Mouse (Mus musculus): ENCODE results near the gene Jmjd1c. TPM values are rescaled to one million over a fixed set of nuclear protein-coding genes. Genes with fewer than 3 reads are reported as not detected.

Jmjd1c gene
- 491 to 539 TPM (median 498 TPM) in 4 replicates for total RNA-seq (2023)

GRCm38 (mm10) chr10:67095798-67096620 is at the start of gene Jmjd1c:
Gene Jmjd1c (plus strand): TSS chr10:67096125.

DNA sequence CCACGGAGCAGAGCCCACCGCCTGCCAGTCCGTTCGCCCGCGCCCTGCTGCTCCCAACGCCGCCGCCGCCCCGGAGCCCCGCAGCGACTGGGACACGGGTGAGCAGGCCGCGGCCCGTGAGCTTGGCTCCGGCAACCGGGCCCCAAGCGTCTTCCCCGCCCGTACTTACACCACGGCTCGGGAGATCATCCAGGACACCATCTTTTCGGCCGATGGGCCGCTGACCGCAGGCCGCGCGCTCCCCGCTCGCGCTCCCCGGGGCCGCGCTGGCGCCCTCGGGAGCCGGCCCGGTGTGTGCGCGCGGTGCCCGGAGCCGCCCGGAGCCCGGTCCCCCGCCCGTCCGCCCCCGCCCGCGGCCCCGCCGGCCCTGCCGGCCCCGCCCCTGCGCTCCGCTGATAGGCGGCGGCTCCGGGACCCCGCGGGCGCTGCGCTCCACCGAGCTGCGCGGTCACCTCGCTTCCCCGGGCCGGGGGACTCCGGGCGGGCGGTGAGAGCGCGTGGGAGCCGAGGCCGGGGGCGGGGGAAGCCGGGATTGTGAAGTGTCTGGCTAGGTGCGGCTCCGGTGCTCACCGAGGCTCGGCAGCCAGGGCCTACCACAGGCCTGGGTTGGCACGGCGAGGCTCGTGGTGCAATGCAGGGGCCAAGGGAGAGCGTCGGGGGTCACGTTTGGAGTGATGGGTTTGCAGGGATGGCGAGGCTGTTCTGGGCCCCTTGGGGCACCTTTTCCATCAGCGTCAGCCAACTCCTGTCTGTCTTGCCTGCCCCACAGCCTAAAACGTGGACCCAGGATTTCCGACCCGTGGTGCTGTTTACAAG is 904 bp downstream of the Jmjd1c start, which contains the start of gene Reep3:
Gene Reep3, minus strand, starts transcription at position 325 of the 816 bp plus-strand sequence.

DNA sequence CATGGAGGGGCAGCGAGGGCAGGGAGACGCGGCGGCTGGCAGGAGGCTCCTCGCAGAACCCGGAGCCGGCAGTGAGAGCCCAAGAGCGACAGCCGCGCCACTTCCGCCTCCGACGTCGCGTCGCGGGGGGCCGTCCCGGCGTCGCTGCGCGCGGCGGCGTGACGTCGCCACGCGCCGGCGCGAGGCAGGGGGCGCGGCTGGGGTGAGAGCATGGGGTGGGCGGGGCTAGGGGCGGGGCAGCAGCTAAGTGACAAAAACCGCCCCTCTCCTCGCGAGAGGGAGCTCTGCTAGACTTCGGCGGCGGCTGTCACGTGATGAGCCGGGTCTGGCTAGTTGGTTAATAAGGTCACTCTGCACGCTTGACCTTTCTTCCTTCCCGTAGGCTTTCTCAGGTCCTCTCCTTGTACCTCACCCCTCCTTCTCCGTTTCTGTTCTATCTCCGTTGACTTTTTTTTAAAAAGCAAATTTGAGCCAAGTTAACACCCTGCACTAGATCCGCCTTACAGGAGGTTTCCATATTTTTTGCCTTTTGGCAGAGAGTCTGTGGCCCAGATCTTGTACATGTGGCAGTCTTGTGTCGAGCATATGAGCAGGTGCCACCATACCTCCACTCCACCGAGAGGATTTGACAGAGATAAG is 189.4 kb downstream of the Jmjd1c start, which contains the start of gene Nrbf2:
Gene Nrbf2, minus strand, starts transcription at position 130 of the 639 bp plus-strand sequence.

Other genes with a start within 250 kb of the Jmjd1c start
- 25.6 to 29.5 TPM (median 25.8 TPM) in 4 replicates for gene Reep3, start 820 bp downstream of the Jmjd1c start, total RNA-seq (2023)
- gene Nrbf2, start 189.2 kb downstream of the Jmjd1c start, total RNA-seq (2023) = 15.3 to 18.9 TPM (median 17.5 TPM) in 4 replicates

Measured in B cell, adult 62 days (primary cell).